Mouse (Mus musculus) spleen, postnatal 14 days (tissue): Measurements from ENCODE around the gene Snx5.

Source experiments
- DNase-seq, 2 experiments: peaks; one replicate each; pipeline ENCODE4 v3.0.0; 2021 to 2022; ENCODE audit warnings: low spot score in 2 of 2

Gene Snx5

DNA sequence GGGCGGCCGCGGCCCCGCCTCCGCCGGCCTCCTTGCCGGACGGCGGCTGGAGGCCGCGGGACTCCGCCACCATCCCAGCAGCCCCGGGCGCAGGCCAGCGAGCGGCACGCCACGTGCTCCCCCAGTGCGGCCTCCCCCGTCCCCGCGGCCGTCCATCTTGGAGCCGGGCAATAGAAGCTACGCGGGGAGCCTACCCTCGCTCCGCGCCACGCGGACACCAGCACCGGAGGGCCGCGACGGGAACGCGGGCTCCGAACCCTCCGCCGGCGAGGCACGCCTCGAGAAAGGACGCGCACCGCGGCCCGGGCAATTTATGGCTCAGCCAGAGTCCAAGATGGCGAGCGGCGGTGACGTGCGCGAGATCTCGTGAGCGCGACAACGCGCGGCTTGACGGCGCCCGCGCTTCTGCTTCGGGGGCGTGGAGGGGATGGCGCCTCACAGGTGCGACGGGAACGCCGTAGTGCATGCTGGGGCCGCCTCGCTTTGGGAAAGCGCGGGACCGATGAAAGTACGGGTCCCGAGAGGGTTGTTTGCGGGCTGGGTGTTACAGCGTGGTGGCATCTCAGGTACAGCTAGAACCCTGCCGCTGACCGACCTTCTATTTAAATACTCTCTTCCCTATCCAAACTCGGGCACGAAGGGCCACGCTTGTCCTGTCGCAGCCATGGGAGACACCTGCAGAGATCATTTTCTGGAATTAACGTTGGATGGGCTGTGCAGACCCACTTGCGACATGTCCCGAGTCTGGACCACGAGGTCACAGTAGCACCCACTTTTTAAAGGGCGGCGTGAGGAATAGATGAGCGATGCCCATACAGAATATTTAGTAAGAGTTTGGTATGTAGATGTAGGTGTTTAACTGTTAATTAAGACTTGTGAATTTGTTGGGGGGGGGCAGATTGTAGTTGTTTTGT lies at the start of gene Snx5, which contains the start of gene Mgme1:
Gene Snx5 (minus strand): TSS at position 400 of the 914 bp plus-strand sequence.
Gene Mgme1 (plus strand): TSS at position 157 of the 914 bp plus-strand sequence.
- DNase-seq, result peak; percentile 86 to 90

DNA sequence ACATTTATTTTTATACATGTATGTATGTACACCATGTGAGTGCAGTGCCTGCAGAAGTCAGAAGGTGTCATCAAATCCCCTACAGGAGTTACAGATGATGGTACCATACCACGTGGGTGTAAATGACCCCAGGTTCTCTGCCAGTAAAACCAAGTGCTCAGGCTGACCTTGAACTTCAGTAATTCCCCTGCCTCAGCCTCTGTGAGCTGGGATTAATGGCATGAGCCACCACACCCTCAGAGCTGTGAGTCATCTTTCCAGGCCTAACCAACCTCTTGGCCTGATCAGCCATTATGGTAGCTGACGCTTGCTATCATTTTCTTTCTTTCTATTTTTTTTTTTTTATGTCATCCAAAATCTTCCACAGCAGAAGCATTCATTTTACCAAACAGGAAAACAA lies 40.7 kb upstream of the Snx5 start:
- no peak for DNase-seq

DNA sequence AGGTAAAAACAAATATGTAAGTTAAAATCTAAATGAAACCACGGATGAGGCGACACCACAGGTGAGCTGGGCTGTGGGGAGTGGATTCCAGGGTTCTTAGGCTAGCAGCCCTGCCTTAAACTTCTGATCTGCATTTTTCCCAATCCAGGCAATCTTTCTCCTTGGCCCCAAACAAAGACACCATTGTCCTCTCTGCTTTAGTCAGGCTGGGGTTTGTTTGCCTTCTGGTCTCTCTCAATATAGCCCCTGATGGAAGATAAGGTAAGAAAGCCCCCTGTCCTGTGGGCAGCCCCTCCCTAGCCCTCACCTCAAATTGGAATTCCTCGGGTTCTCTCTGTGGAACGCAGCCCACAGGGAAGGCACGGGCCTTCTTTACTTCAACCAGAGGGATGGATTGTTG lies 39.6 kb upstream of the Snx5 start:
- DNase-seq, result no peak

DNA sequence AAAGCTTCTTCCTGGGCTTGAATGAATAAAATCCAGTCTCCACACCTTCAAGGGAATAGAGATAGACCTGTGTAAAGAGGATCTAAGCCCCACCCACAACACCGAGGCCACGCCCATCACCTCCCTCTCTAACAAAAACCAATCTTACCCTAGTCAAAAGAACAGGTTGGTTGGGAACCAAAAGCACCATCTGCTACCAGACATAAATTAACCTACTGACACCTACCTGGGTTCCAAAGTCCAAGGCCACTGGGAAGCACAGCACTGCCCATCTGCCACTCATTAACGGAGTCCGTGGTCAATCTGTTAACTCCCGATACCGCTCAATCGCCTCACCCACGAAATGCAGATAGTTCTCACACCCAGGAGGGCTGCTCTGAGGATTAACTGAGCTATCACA lies 37.9 kb upstream of the Snx5 start:
- DNase-seq, result no peak

DNA sequence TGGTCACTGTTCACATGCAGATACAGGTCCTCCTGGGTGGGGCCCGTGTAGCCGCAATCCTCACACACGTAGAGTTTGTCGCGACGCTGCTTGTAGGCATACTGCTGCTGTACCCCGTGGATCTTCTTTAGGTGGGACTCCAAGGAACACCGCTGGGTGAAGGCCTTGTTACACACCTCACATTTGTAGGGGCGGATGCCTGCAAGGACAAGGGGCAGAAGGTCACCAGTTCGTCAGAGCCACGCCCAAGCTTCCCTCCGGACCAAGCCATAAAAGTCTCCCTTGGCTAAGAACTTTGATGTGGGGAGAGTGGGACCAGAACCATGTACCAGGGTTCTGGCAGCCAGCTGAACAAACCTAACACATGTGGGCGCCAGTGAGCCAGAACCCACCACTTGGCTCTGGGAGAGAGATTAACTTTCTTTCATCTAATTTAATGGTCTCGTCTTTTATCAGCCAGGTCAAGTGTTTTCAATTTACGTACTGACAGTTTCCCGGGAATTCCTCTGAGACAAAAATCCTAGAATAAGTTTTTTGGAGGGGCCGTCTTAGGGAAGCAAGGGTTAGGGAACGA lies 35.1 kb upstream of the Snx5 start:
- no peak for DNase-seq

DNA sequence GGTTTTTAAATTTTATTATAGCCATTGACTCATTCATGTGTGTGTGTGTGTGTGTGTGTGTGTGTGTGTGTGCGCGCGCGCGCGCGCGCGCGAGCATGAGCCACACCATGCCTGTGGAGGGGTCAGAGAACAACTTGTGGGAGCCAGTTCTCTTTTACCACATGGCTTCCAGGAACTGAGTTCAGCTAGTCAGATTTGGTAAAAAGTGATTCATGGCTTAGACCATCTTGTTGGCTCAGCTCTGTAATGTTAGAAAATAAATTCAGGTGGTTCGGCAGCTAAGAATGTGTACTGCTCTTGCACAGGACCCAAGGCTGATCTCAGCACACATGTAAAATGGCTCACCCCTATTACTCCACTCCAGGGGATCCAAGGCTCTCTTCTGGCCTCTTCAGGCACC lies 30.4 kb upstream of the Snx5 start:
- DNase-seq, result no peak

DNA sequence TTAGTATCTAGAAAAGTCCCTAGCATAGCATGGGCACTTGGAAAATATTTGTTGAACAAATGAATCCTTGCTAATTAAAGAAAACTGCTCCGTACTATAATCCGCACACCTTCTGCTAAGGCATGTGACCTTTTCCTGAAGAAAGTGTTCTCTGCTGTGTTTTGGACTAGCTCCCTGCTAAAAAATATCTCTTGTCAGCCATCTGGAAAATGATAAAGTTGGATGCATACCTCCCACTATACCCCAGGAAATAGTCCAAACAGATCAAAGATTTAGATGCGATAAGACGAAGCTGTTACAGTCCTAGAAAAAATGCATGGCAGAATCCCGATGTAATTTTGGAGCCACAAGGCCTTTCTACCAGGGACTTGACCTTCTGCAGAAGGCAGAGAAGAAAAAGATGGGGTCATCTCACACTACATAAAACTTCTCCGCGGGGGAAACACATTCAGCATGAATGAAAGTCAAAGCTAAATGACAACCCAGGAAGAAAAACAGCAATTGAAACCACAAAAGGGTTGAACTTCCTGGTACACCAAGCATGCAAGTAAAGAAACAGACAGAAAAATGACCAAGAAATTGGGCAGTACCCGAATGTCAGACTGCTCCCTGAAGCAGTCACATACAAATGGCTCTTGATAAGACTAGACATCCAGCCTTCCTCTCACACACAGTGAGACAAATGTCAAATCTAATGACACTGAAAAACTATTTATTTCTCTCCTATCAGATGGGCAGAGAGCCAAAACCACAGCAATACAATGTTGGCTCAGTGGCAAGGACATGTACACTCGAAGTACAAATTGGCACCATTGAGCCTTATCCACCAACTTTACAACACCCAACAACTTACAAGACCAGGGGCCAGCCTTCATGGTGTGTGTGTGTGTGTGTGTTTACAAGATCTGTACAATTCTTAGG lies 29.3 kb upstream of the Snx5 start:
- DNase-seq, result no peak

DNA sequence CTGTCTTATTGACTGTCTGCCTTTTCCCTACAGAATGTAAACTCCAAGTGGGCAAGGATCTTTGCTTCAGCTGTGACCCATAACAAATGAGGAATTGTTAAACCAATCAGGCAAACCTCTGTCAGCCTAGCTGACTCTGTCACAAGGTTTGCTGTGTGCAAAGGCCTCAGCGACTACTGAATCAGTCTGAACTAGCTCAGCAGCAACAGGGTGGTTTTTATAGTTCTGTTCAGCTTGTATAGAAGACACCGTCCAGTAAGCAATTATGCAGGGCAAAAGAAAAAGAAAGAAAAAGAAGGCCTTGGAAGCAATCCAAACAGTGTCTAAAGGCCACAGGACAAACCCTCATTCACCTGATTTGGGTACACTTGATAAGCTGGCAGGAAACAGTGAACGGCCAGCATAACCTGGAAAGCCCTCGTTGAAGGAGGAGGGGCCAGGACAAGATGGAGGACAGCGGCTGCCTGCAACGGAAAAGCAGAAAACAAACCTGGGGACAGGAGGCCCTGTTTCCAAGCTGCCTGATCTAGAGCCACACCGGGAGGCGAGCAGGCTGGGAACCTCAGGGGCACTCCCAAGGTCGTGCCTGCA lies 24.5 kb upstream of the Snx5 start:
- no peak for DNase-seq

DNA sequence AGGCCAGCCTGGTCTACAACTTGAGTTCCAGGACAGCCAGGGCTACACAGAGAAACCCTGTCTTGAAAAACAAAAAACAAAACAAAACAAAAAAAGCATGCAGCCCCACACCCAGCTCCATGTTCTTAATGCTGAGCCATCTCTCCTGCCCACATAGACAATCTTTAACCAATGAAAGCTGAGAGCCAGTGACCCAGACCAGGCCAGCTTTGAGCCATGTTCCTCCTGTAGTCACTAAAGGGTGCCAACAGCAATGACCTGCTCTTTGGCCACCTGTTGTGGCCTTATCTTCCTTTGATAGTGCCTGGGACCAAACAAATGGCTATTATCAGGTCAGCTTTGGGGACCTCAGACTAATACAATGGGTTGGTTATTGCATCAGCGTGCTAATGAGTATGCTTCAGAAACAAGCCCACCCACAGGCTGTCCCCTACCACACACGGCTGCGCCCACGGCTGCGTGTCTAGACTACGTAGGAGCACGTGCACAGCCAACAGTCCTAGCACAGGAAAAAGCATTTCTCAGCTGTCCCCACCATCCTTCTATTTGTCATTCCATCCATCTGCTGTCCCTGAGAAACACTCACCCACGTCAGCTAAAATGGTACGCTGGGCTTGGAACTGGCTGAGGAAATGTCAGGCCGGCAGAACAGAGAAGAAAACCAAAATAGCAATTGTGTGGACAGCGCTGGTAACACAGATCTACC lies 21.0 kb upstream of the Snx5 start:
- DNase-seq, result no peak

DNA sequence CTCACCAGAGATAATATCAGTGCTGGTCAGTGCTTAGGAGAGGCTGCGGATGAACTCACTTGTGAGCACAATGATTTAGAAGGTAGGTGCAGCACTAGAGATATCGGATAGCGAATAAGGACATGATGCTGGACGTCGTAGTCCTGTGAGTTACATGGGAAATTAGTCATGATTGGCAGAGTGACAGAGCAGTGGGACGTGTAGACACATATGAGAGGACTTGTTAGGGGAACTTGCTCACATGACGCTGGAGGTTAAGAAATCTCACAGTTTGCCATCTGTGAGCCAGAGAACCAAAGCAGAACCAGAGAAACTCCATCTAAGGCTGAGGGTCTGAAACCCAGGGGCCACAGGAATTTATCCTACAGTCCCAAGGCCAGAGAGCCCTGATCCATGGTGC lies 19.6 kb upstream of the Snx5 start:
- DNase-seq, result no peak

DNA sequence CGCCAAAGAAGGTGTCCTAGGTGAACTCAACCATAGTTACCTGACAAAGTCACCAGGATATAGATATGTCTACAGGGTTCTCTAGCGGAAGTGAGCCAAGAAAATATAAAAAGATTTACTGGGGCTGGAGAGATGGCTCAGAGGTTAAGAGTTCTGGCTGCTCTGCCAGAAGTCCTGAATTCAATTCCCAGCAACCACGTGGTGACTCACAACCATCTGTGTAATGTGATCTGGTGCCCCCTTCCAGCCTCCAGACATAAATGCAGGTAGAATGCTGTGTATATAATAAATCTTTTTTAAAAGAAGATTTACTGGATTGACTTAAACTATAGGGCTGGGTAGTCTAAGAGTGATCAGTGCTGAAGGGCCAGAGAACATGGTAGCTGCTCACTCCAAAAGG lies 10.7 kb upstream of the Snx5 start:
- no peak for DNase-seq

DNA sequence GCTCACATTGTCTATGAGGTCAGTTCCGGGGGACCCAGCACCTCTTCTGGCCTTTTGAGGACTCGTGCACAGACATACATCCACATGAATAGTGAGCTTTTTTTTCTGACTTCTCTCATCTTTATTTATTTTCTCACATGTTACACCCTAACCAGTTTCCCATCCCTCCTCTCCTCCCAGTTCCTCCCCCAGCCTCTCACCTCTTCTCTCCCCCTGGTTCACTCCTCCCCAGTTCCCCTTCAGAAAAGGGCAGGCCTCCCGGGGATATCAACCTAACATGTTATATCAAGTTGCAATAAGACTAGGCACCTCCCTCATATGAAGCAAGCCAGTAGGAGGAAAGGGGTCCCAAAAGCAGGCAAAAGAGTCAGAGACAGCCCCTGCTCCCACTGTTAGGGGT lies 9.9 kb upstream of the Snx5 start:
- no peak for DNase-seq

DNA sequence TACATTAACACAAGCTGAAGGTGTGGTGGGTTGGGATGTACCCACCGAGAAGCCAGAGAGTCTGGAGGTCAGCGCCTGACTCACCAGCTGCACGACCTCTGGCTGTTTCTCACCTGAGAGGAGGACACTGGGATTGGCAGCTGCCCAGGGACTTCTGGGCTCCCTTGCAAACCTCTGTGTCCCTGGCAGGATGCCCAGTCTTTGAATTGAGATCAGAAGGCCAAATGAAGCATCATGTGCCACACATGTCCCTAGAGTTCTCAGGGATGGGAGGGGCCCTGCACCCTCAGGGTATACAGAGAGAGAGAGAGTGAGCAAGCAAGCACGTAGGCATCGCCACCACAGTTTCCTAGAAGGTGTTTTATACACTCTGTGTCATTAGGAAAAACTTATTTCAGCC lies 9.0 kb upstream of the Snx5 start:
- peak in 1 of 2 experiments; percentile 14 for DNase-seq

DNA sequence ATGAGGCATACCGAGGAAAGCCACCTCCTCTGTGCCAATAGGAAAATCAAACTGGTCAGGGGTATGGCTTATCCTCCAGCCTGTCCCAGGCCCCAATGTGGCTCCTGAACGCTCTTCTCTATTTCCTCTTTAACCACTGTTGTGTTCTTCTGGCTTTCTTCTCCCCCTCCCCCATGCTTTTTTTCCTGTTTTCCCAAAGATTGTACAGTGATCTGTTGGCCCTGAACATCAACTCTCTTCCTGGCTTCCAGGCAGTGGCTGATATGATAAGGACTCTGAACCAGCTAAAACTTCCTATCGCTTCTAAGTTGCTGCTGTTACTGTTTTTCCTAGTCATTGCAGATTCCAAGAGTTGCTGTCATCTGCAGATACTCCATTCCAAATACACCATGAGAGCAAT lies 6.2 kb upstream of the Snx5 start:
- DNase-seq, result no peak

DNA sequence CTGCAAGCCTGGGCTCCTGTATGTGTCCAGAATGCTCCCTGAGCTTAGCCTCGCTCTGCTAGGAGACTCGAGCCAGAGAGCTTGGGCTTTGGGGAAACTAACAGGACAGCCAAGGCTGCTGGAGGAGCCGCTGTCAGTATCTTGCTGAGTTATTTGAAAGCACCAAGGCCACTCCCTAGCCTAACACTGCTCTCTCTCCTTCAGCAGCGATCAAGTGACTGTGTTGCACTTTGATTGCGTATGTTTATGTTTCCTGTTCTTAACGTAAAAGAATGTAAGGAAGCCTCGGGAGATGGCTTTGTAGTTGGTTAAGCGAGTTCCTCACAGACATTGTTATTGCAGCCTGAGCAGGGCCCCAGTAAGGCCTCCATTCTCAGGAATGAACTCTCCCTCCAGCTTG lies 4.0 kb upstream of the Snx5 start:
- no peak for DNase-seq

DNA sequence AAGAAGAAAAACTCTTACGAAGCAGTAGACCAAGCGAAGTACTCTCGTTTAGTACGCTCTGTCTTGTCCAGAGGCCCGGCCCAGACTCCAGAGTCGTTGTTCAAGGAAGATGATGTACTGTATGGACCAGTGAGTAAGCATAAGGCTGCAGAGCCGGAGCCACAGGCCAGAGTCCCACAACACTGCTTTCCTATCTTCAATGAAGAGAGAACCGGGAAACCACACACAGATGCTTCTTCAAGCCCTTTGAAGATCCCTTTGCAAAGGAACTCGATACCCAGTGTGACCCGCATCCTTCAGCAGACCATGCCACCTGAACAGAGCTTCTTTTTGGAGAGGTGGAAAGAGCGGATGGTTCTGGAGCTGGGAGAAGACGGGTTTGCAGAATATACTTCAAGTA lies 1.4 kb upstream of the Snx5 start:
- DNase-seq, result no peak

DNA sequence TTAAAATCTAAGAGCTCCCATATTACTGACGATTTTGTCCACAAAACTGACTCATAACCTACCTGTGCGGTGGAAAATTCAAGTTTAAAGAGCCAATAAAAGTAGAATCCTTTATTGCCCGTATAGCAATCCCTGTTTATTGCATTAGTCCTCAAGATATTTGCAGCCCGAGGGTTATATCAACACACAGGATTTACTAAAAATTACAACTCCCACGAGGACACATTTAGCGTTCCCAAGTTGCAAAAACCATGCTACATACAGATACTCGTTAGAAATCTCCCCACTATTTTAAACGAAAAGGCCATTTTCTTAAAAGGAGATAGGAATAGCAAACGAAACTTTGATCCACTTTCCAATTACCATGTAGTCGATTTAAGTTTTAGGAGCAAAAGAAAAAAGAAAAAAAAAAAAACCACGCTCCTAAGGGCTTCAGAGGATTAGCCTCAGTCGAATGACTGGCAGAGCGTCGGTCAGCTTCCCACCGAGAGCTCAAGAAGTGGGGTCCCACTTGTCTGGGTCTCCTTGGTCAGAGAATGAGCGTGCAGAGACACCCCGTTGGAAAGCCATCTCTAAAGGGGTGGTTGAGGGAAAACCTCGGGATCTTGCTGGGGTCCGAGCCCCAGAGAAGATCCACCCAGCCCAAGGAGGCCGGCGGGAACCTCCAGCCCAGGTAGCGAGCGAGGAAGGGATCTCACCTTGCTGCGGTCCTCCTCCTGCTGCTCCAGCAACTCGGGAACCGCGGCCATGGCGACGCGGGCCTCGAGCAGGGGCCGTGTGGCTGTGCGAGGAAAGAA lies 829 bp downstream of the Snx5 start:
- DNase-seq, result no peak

DNA sequence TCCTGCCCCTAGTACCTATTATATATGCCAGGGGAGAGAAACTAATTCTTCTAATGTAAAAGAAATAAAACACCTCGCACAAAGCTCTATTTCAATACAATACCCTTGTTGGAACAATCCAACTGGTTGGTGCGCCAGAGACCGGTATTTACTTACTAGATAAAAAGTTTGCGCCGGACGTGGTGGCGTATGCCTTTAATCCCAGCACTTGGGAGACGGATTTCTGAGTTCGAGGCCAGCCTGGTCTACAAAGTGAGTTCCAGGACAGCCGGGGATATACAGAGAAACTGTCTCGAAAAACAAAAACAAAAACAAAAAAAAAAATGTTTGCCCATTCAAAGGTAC lies 1.4 kb downstream of the Snx5 start:
- DNase-seq, result peak in 1 of 2 experiments; percentile 17

DNA sequence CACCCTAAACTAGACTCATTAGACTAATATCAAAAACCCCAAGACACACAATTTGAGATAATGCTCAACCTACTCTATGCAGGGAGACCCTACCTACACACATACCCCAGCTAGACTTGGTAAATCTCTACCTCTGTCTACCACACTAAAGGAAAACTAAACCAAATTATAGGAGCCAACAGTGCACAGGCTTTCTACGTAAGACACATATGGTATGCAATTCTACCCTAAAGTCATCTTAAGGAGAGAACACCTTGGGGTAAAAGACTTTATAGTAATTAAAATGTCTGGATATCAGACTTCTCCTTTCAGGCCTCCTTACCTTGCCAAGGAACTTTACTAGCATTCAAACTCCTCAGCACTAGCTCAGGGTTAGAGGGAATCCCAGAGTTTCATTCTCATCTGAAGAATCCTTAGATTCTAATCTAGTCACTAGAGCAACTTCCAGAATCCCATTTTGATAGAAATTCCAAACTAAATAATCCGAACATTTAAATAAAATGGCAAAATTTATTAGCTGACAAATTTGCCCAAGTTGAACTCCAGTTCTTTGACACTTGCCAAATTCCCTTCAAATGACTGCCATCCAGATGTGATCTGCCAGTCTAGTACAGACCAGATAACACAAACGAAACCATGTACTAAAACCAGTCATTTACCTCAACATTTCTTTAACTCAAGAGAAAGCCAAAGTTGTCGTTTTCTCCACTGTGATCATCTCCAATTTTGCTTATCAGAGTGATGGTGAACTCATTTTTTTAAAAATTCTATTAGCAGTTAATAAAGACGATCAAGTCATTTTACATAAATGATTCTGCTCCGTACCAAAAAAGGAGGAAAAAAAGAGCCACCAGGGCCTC lies 2.0 kb downstream of the Snx5 start:
- no peak for DNase-seq

DNA sequence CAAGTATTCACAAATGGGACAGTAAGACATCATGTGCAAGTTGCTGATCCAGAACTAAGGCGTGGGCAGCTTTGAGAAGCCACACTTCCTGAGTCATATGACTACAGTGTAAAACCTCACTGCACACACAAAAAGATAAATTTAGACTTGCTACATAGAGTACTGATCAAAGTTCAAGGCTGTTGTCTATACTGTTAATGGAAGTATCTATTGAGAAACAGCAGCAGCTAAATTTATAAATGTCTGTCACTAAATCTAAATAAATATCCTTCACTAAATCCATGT lies 3.0 kb downstream of the Snx5 start:
- no peak for DNase-seq
